Mouse (Mus musculus) ES-Bruce4 (cell line): ENCODE results near the gene Dhx37.

Experiments
- CTCF ChIP-seq: IDR thresholded peaks from one replicate; pipeline ENCODE4 v1.8.1; 2011; ENCODE audit warnings: low read depth, low read length
- POLR2A ChIP-seq: IDR thresholded peaks from one replicate; pipeline ENCODE4 v1.8.1; 2011; ENCODE audit warnings: low read length; ENCODE audit not compliant: insufficient read depth

DNA sequence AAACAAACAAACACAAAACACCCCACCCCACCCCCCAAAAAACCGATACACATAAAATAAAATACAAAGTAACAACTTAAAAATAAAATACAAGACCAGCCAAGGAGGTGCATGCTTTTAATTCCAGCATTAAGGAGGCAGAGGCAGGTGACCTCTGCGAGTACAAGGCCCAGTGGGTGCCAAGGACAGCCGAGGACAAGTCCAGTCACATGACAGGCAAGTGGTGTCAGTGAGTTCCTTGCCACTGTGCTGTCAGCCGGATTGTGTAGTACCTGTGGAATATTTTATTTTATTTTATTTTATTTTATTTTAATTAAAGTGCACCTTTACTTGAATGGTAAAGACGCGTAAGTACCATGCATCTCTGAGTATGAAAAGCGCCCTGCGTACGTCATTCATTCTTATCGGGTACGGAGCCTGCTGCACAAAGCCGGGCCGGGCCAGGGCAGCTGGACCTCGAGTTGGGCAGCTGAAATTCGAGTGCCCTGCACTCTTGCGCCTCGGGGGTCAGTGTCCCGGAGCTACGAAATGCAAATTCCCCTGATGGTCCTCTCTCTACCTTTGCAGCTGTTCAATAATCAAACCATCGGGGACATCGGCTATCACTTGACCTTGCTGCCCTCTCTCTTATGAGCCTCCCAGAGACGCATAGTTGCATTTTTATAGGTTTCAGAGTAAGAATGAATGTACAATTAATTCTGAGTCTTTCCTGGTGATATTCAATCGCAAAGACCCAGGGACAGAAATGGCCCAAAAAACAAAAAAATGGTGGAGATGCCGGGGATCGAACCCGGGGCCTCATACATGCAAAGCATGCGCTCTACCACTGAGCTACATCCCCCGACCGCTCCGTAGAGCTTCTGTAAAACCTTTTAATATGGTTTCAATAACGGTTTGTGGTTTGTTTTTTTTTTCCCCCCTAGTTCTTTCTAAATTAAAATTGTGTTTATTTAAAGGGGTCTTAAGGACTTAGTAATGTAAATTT lies 30.1 kb downstream of the Dhx37 start:
- TF ChIP-seq POLR2A (no peak), CTCF (no peak)
